Mouse (Mus musculus): ENCODE data around the gene Slc12a8.
A peak's percentile ranks its signal among the peaks of the same experiment; 100 is the strongest.

The Slc12a8 gene

GRCm38 (mm10) chr16:33573703-33574102 is 56.6 kb downstream of the Slc12a8 start:
- Histone ChIP-seq H3K4me3 (replicated peaks; ENCODE audit: low read length) (no peak overlapping the region), H3K36me3 (ENCODE audit: insufficient read depth, low read length) (no peaks in the 10 kb centered on the region), H3K4me1 (replicated peaks; ENCODE audit: low read depth, low read length) (peaks cover 51% of the 10 kb centered on the region), H3K9me3 (ENCODE audit: low read length) (no peaks in the 10 kb centered on the region), H3K27me3 (ENCODE audit: insufficient read depth, low read length) (peaks cover 33% of the 10 kb centered on the region)
- TF ChIP-seq NANOG (IDR thresholded peaks at IDR 0.05; ENCODE audit: borderline replicate concordance, low read length) (no peak), POU5F1 (IDR thresholded peaks at IDR 0.05; ENCODE audit: borderline replicate concordance, low read length) (no peak), CTCF (conservative IDR thresholded peaks at IDR 0.05; ENCODE audit: low read length) (no peak)

- TF ChIP-seq CTCF (conservative IDR thresholded peaks at IDR 0.05; ENCODE audit: low read length) (no peak), POU5F1 (IDR thresholded peaks at IDR 0.05; ENCODE audit: borderline replicate concordance, low read length) (no peak), NANOG (IDR thresholded peaks at IDR 0.05; ENCODE audit: borderline replicate concordance, low read length) (no peak)
- peaks cover 55% of the 10 kb centered on the region for H3K4me1 ChIP-seq (replicated peaks; ENCODE audit: low read depth, low read length)
- H3K27me3 ChIP-seq (ENCODE audit: insufficient read depth, low read length), result peaks cover 33% of the 10 kb centered on the region
- no peaks in the 10 kb centered on the region for H3K9me3 ChIP-seq (ENCODE audit: low read length)
- H3K36me3 ChIP-seq (ENCODE audit: insufficient read depth, low read length), result no peaks in the 10 kb centered on the region
- H3K4me3 ChIP-seq (replicated peaks; ENCODE audit: low read length), result no peak overlapping the region
Measured at GRCm38 (mm10) chr16:33575728-33576127, 58.6 kb downstream of the Slc12a8 start.

- H3K4me1 ChIP-seq (replicated peaks; ENCODE audit: low read depth, low read length), result peaks cover 60% of the 10 kb centered on the region
- TF ChIP-seq POU5F1 (IDR thresholded peaks at IDR 0.05; ENCODE audit: borderline replicate concordance, low read length) (no peak), CTCF (conservative IDR thresholded peaks at IDR 0.05; ENCODE audit: low read length) (no peak), NANOG (IDR thresholded peaks at IDR 0.05; ENCODE audit: borderline replicate concordance, low read length) (no peak)
- peak overlapping the region; percentile 73 for H3K4me3 ChIP-seq (replicated peaks; ENCODE audit: low read length)
- peaks cover 33% of the 10 kb centered on the region for H3K27me3 ChIP-seq (ENCODE audit: insufficient read depth, low read length)
- no peaks in the 10 kb centered on the region for H3K36me3 ChIP-seq (ENCODE audit: insufficient read depth, low read length)
- no peaks in the 10 kb centered on the region for H3K9me3 ChIP-seq (ENCODE audit: low read length)
Measured at GRCm38 (mm10) chr16:33576271-33577189, 59.4 kb downstream of the Slc12a8 start.

- peaks cover 33% of the 10 kb centered on the region for H3K27me3 ChIP-seq (ENCODE audit: insufficient read depth, low read length)
- H3K36me3 ChIP-seq (ENCODE audit: insufficient read depth, low read length), result no peaks in the 10 kb centered on the region
- no peaks in the 10 kb centered on the region for H3K9me3 ChIP-seq (ENCODE audit: low read length)
- peaks cover 51% of the 10 kb centered on the region for H3K4me1 ChIP-seq (replicated peaks; ENCODE audit: low read depth, low read length)
- TF ChIP-seq CTCF (conservative IDR thresholded peaks at IDR 0.05; ENCODE audit: low read length), result no peak
- no peak for TF ChIP-seq POU5F1 (IDR thresholded peaks at IDR 0.05; ENCODE audit: borderline replicate concordance, low read length)
- no peak for TF ChIP-seq NANOG (IDR thresholded peaks at IDR 0.05; ENCODE audit: borderline replicate concordance, low read length)
- no peak overlapping the region for H3K4me3 ChIP-seq (replicated peaks; ENCODE audit: low read length)
Measured at GRCm38 (mm10) chr16:33578462-33578861, 61.3 kb downstream of the Slc12a8 start.

GRCm38 (mm10) chr16:33580331-33580730 is 63.2 kb downstream of the Slc12a8 start:
- peaks cover 62% of the 10 kb centered on the region for H3K4me1 ChIP-seq (replicated peaks; ENCODE audit: low read depth, low read length)
- no peak for TF ChIP-seq CTCF (conservative IDR thresholded peaks at IDR 0.05; ENCODE audit: low read length)
- no peak for TF ChIP-seq NANOG (IDR thresholded peaks at IDR 0.05; ENCODE audit: borderline replicate concordance, low read length)
- no peak for TF ChIP-seq POU5F1 (IDR thresholded peaks at IDR 0.05; ENCODE audit: borderline replicate concordance, low read length)
- no peak overlapping the region for H3K4me3 ChIP-seq (replicated peaks; ENCODE audit: low read length)
- no peaks in the 10 kb centered on the region for H3K36me3 ChIP-seq (ENCODE audit: insufficient read depth, low read length)
- no peaks in the 10 kb centered on the region for H3K9me3 ChIP-seq (ENCODE audit: low read length)
- H3K27me3 ChIP-seq (ENCODE audit: insufficient read depth, low read length), result peaks cover 28% of the 10 kb centered on the region

GRCm38 (mm10) chr16:33580736-33581241 is 63.7 kb downstream of the Slc12a8 start:
- TF ChIP-seq CTCF (conservative IDR thresholded peaks at IDR 0.05; ENCODE audit: low read length) (no peak), NANOG (IDR thresholded peaks at IDR 0.05; ENCODE audit: borderline replicate concordance, low read length) (no peak), POU5F1 (IDR thresholded peaks at IDR 0.05; ENCODE audit: borderline replicate concordance, low read length) (no peak)
- Histone ChIP-seq H3K27me3 (ENCODE audit: insufficient read depth, low read length) (peaks cover 23% of the 10 kb centered on the region), H3K9me3 (ENCODE audit: low read length) (no peaks in the 10 kb centered on the region), H3K4me3 (replicated peaks; ENCODE audit: low read length) (no peak overlapping the region), H3K4me1 (replicated peaks; ENCODE audit: low read depth, low read length) (peaks cover 63% of the 10 kb centered on the region), H3K36me3 (ENCODE audit: insufficient read depth, low read length) (no peaks in the 10 kb centered on the region)

GRCm38 (mm10) chr16:33581661-33582099 is 64.6 kb downstream of the Slc12a8 start:
- Histone ChIP-seq H3K9me3 (ENCODE audit: low read length) (no peaks in the 10 kb centered on the region), H3K27me3 (ENCODE audit: insufficient read depth, low read length) (peaks cover 14% of the 10 kb centered on the region), H3K4me1 (replicated peaks; ENCODE audit: low read depth, low read length) (peaks cover 54% of the 10 kb centered on the region), H3K36me3 (ENCODE audit: insufficient read depth, low read length) (no peaks in the 10 kb centered on the region), H3K4me3 (replicated peaks; ENCODE audit: low read length) (no peak overlapping the region)
- TF ChIP-seq NANOG (IDR thresholded peaks at IDR 0.05; ENCODE audit: borderline replicate concordance, low read length), result no peak
- TF ChIP-seq CTCF (conservative IDR thresholded peaks at IDR 0.05; ENCODE audit: low read length), result no peak
- TF ChIP-seq POU5F1 (IDR thresholded peaks at IDR 0.05; ENCODE audit: borderline replicate concordance, low read length), result no peak

GRCm38 (mm10) chr16:33582495-33582894 is 65.4 kb downstream of the Slc12a8 start:
- H3K4me3 ChIP-seq (replicated peaks; ENCODE audit: low read length), result no peak overlapping the region
- peaks cover 7% of the 10 kb centered on the region; the same call in 1 of the 2 replicates for H3K27me3 ChIP-seq (ENCODE audit: insufficient read depth, low read length)
- TF ChIP-seq CTCF (conservative IDR thresholded peaks at IDR 0.05; ENCODE audit: low read length), result no peak
- TF ChIP-seq NANOG (IDR thresholded peaks at IDR 0.05; ENCODE audit: borderline replicate concordance, low read length), result no peak
- TF ChIP-seq POU5F1 (IDR thresholded peaks at IDR 0.05; ENCODE audit: borderline replicate concordance, low read length), result no peak
- no peaks in the 10 kb centered on the region for H3K9me3 ChIP-seq (ENCODE audit: low read length)
- peaks cover 54% of the 10 kb centered on the region for H3K4me1 ChIP-seq (replicated peaks; ENCODE audit: low read depth, low read length)
- no peaks in the 10 kb centered on the region for H3K36me3 ChIP-seq (ENCODE audit: insufficient read depth, low read length)
